Mouse (Mus musculus) heart, postnatal 0 days (tissue): ENCODE measurements around the gene Ephb4. TPM values are rescaled to one million over a fixed set of nuclear protein-coding genes. Genes with fewer than 3 reads are reported as not detected.

Experiments used
- ATAC-seq: fragments of 200-750 bp; cut with Nextera tagmentation; 2 replicates; pipeline ENCODE4 v1.8.0; 2017; ENCODE audit warnings: low read depth, moderate number of reproducible peaks, moderate library complexity; ENCODE audit not compliant: insufficient read depth
- DNase-seq: peaks from one replicate; pipeline ENCODE4 v3.0.0-alpha.2; 2016; ENCODE audit warnings: low spot score
- H3K27ac ChIP-seq: fragments of 300-500 bp; sonication (generic); 2 replicates; pipeline ENCODE4 v1.5.1; 2014; ENCODE audit warnings: low read depth, mild to moderate bottlenecking
- H3K27me3 ChIP-seq: fragments of 300-500 bp; sonication (generic); 2 replicates; pipeline ENCODE4 v1.6.1; 2014; ENCODE audit warnings: low read length, mixed read lengths; ENCODE audit not compliant: control insufficient read depth, insufficient read depth
- H3K36me3 ChIP-seq: fragments of 300-500 bp; sonication (generic); replicated peaks from 2 replicates; pipeline ENCODE4 v1.6.1; 2014; ENCODE audit warnings: low read length, mixed read lengths; ENCODE audit not compliant: control insufficient read depth, insufficient read depth
- H3K4me1 ChIP-seq: fragments of 300-500 bp; sonication (generic); 2 replicates; pipeline ENCODE4 v1.6.1; 2014; ENCODE audit warnings: antibody characterized with exemption; ENCODE audit not compliant: control insufficient read depth, insufficient read depth
- H3K4me2 ChIP-seq: fragments of 300-500 bp; sonication (generic); 2 replicates; pipeline ENCODE4 v1.6.1; 2014; ENCODE audit warnings: low read depth, mild to moderate bottlenecking, low read length, moderate library complexity
- H3K4me3 ChIP-seq: fragments of 300-500 bp; sonication (generic); 2 replicates; pipeline ENCODE4 v1.5.1; 2014; ENCODE audit warnings: low read depth, low read length
- H3K9ac ChIP-seq: fragments of 300-500 bp; sonication (generic); replicated peaks from 2 replicates; pipeline ENCODE4 v1.6.1; 2014; ENCODE audit warnings: low read depth, low read length, mixed read lengths
- H3K9me3 ChIP-seq: fragments of 300-500 bp; sonication (generic); replicated peaks from 2 replicates; pipeline ENCODE4 v1.6.1; 2016; ENCODE audit warnings: low read length; ENCODE audit not compliant: control insufficient read depth
- CTCF ChIP-seq: IDR thresholded peaks from 2 replicates; pipeline ENCODE4 v1.5.1; 2016; ENCODE audit warnings: antibody characterized with exemption, control low read depth, low read depth
- EP300 ChIP-seq: IDR thresholded peaks from 2 replicates; pipeline ENCODE4 v1.6.1; 2016; ENCODE audit warnings: antibody characterized with exemption, low read depth
- WGBS: fragments of 180-500 bp; shearing (Covaris S2); extraction: QIAGEN DNeasy Blood & Tissue Kit; methylation state at CpG from one replicate; pipeline ENCODE4 v1.1.7; 2014; 5-methylcytosine and 5-hydroxymethylcytosine counted together
- polyA plus RNA-seq: library from polyadenylated mRNA; unstranded; fragments of >200 nt; fragmentation: Nextera tagmentation; extraction: Ambion mirVana; gene quantifications from 2 replicates; pipeline ENCODE4 v1.2.1, GENCODE M21; 2015
- total RNA-seq: library from RNA; depleted of rRNA; stranded (reverse); fragments of >200 nt; gene quantifications from 2 replicates; pipeline ENCODE4 v1.2.3, GENCODE M21; 2014; ENCODE audit warnings: low replicate concordance

The Ephb4 gene
- total and polyA plus RNA-seq, 2 experiments from 2014 or later = 23.1 to 99.2 TPM

- WGBS = 74% methylated on average over 7 of the region's 7 CpGs
- Histone ChIP-seq H3K4me3 (no peak overlapping the region), H3K36me3 (peaks cover 6% of the 10 kb centered on the region; the same call in 1 of the 2 replicates), H3K9ac (no peak overlapping the region), H3K27me3 (no peaks in the 10 kb centered on the region), H3K9me3 (no peaks in the 10 kb centered on the region), H3K27ac (no peak overlapping the region), H3K4me2 (no peak overlapping the region), H3K4me1 (no peaks in the 10 kb centered on the region)
- ATAC-seq = no peak
- TF ChIP-seq EP300 (no peak), CTCF (no peak)
- no peak for DNase-seq
These were observed 19.0 kb upstream of the Ephb4 start for GRCm38 (mm10) chr5:137330910-137331309.

DNA sequence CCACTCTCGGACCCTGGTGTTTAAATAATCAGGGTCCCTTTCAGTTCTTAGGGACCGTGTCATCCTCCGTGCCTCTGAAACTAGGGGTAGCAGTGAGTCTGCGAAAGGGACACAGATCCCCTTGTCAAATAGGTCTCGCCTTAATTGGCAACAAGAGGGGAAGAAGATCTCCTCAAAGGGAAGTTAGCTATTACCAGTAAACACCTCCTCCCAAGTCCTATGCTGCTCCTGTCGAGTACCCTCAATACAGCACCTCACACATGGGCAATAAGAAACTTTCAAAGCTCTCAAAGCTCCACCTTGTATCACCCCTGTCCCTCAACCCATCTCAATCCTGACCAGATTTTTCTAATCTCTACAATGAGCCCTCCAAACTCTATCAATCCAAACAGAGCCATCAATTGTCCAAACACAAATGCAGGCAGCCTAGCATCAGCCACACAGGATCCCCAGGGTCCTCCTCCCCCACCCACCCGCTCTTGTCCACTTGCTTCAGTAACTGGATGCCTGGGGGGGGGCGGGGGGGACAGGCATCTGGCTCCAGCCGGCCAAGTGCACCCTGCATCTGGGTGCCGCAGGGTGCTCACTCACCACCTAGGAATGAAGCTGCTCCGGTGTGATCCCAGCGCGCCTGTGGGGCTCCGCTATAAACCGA is 16.9 kb upstream of the Ephb4 start:
- no peaks in the 10 kb centered on the region; the same call in 1 of the 2 replicates for H3K4me1 ChIP-seq
- no peaks in the 10 kb centered on the region for H3K9me3 ChIP-seq
- H3K4me3 ChIP-seq = peak overlapping the region; percentile 61
- DNase-seq (no peak), ATAC-seq (peak; percentile 8; the same call in 1 of the 2 replicates)
- H3K9ac ChIP-seq = peak overlapping the region; percentile 19
- H3K27me3 ChIP-seq = no peaks in the 10 kb centered on the region
- 19% methylated on average over 15 of the region's 15 CpGs for WGBS
- peak overlapping the region; percentile 99 for H3K4me2 ChIP-seq
- TF ChIP-seq EP300 (no peak), CTCF (no peak)
- H3K27ac ChIP-seq = 0 out of 2 replicates have a peak overlapping the region, but pooled peaks have one; percentile 1
- H3K36me3 ChIP-seq = no peaks in the 10 kb centered on the region

DNA sequence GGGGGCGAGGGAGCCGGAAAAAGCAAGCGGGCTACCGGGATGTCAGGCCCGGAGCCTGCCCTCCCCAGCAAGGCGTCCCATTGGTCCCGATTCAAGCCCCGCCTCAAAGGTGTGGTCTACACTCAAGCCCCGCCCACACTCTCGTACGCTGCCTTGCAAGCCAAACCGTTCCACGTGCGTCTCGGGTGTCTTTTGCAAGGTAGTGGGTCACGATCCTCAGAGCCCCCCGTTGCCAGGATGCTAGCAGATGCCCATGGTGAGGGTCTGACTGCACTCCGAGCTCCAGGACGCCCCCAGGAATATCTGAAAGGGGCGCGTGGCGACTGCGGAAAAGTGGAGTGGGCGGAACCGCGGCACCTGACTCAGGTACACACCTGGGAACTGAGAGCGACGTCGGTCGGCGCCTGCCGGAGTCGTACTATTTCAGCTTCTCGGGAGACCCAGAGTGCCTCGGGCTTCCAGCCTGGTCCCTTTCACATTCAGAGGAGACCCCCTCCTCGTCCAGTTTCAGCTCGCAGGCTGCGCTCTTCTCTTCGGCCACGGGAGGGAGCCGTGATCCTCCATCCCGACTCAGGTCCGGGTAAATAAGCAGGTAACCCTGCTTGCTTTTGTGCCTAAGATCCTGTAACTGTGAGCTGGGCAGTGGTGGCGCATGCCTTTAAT is 16.3 kb upstream of the Ephb4 start, which contains the start of gene Slc12a9:
Gene Slc12a9, minus strand, starts transcription at position 86 of the 663 bp plus-strand sequence.
- Histone ChIP-seq H3K4me2 (peak within 1 kb of the TSS; percentile 99), H3K27me3 (no peaks in the 10 kb centered on the region), H3K27ac (0 out of 2 replicates have a peak within 1 kb of the TSS, but pooled peaks have one; percentile 1), H3K9ac (peak within 1 kb of the TSS; percentile 19), H3K4me1 (no peaks in the 10 kb centered on the region; the same call in 1 of the 2 replicates), H3K9me3 (no peaks in the 10 kb centered on the region), H3K36me3 (no peaks in the 10 kb centered on the region), H3K4me3 (peak within 1 kb of the TSS; percentile 61)
- 1% methylated on average over 44 of the region's 44 CpGs for WGBS
- peak; percentile 92 for DNase-seq
- ATAC-seq = peak; percentile 86
- TF ChIP-seq CTCF (peak; percentile 86), EP300 (no peak)

GRCm38 (mm10) chr5:137334317-137334716 is 15.6 kb upstream of the Ephb4 start:
- Histone ChIP-seq H3K9me3 (no peaks in the 10 kb centered on the region), H3K4me1 (no peaks in the 10 kb centered on the region; the same call in 1 of the 2 replicates), H3K36me3 (no peaks in the 10 kb centered on the region), H3K27me3 (no peaks in the 10 kb centered on the region), H3K4me2 (peak overlapping the region; percentile 99; the same call in 1 of the 2 replicates), H3K9ac (no peak overlapping the region), H3K4me3 (no peak overlapping the region), H3K27ac (no peak overlapping the region)
- DNase-seq (no peak), ATAC-seq (no peak)
- TF ChIP-seq EP300 (no peak), CTCF (no peak)
- 40% methylated on average over 10 of the region's 10 CpGs for WGBS

- DNase-seq (no peak), ATAC-seq (no peak)
- Histone ChIP-seq H3K4me3 (no peak overlapping the region), H3K9me3 (no peaks in the 10 kb centered on the region), H3K27me3 (no peaks in the 10 kb centered on the region), H3K4me2 (no peak overlapping the region), H3K36me3 (no peaks in the 10 kb centered on the region), H3K27ac (no peak overlapping the region), H3K4me1 (no peaks in the 10 kb centered on the region; the same call in 1 of the 2 replicates), H3K9ac (no peak overlapping the region)
- 74% methylated on average over 6 of the region's 6 CpGs for WGBS
- TF ChIP-seq EP300 (no peak), CTCF (no peak)
These were observed 14.8 kb upstream of the Ephb4 start for GRCm38 (mm10) chr5:137335066-137335465.
